In the genomic region with DNA sequence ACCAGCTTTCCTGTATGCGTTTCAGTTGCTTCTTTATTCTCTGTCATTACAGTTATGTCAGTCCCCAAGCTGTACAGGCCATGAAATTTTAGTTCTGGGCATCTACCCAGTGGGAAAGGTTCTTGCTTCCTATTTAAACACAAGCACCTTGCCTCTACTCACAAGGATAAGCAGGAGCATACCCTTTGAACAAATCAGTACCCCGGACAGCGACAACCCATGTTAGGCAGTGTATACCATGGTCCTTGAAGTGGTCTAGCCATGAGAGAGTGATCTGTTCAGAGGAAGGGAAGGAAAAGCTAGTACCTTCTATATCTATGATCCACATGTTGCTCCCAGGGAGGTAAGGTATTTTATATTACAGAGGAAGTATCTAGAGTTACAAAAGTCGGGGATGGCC, we compare ENCODE assay signal across 9 mouse cellular contexts.
DNase-seq lines count a peak whose midpoint lies in the region; ATAC-seq lines count a peak whose summit lies in the region.
"Had no signal": no experiment of that assay in that cellular context is flagged by ENCODE, and none has a peak within 500 bp of the region (broad histone marks: within the 10 kb centered on the region; RNA-seq: fewer than 3 reads in every experiment).

No protein-coding gene starts in this region.

- H3K9me3 ChIP-seq in hindbrain, embryonic 10.5 days: no peaks in the 10 kb centered on the region
- no peaks in the 10 kb centered on the region for H3K9me3 ChIP-seq in hindbrain, embryonic 16.5 days (ENCODE audit: control insufficient read depth, low read length)

- H3K9ac ChIP-seq in hindbrain, embryonic 16.5 days (ENCODE audit: low read depth, low read length): no peak overlapping the region

- H3K27me3 ChIP-seq in hindbrain, embryonic 10.5 days (ENCODE audit: insufficient read depth, poor library complexity, severe bottlenecking): no peaks in the 10 kb centered on the region
- no peaks in the 10 kb centered on the region for H3K27me3 ChIP-seq in hindbrain, embryonic 16.5 days (replicated peaks; ENCODE audit: control insufficient read depth, insufficient read depth, low read length)
- H3K27me3 ChIP-seq: megakaryocyte, embryonic 14.5 days had no signal

- no peaks in the 10 kb centered on the region for H3K36me3 ChIP-seq in hindbrain, embryonic 10.5 days
- H3K36me3 ChIP-seq in hindbrain, embryonic 16.5 days (ENCODE audit: control insufficient read depth, insufficient read depth, low read length): no peaks in the 10 kb centered on the region

- H3K27ac ChIP-seq in hindbrain, embryonic 10.5 days: no peak overlapping the region
- H3K27ac ChIP-seq in hindbrain, embryonic 16.5 days (ENCODE audit: low read depth, low read length): no peak overlapping the region

- intact Hi-C loops in left cerebral cortex, postnatal 10 days (cut with DNase I): no loop called here

- ATAC-seq in hindbrain, embryonic 16.5 days: no peak
- ATAC-seq in frontal cortex, adult (ENCODE audit: low TSS enrichment): no peak

- no peaks in the 10 kb centered on the region for H3K4me1 ChIP-seq in hindbrain, embryonic 10.5 days (replicated peaks)
- no peaks in the 10 kb centered on the region for H3K4me1 ChIP-seq in hindbrain, embryonic 16.5 days (ENCODE audit: control insufficient read depth, insufficient read depth, low read depth, low read length)
- H3K4me1 ChIP-seq: megakaryocyte, embryonic 14.5 days had no signal

- H3K4me3 ChIP-seq in hindbrain, embryonic 10.5 days: no peak overlapping the region
- no peak overlapping the region for H3K4me3 ChIP-seq in hindbrain, embryonic 16.5 days (ENCODE audit: low read length)
- H3K4me3 ChIP-seq: megakaryocyte, embryonic 14.5 days had no signal

- WGBS in hindbrain, embryonic 10.5 days: 68% methylated on average over 4 of the region's 4 CpGs
- 77% methylated on average over 4 of the region's 4 CpGs for WGBS in hindbrain, embryonic 16.5 days

- H3K4me2 ChIP-seq in hindbrain, embryonic 16.5 days (ENCODE audit: low read length): no peak overlapping the region

- peak; percentile 45 for DNase-seq in hindbrain, embryonic 10.5 days (ENCODE audit: low spot score)
- peak; percentile 11 for DNase-seq in urinary bladder, postnatal 14 days (ENCODE audit: low spot score)
- no peak for DNase-seq in urinary bladder, postnatal 4 days (ENCODE audit: low spot score in 2 of 2)
- peak; percentile 46 for DNase-seq in hindlimb bud, embryonic 11.5 days (ENCODE audit: extremely low spot score, low read depth, low spot score)
- DNase-seq in cerebellum, postnatal 25 days: no peak
- DNase-seq in left cerebral cortex, postnatal 10 days (ENCODE audit: extremely low spot score in 1 of 2, low spot score in 2 of 2): no peak

Comparison
In these comparisons a context has a peak if more than half of its experiments do, and no peak if none do; other contexts are left out.
1. DNase-seq: peak in hindbrain, embryonic 10.5 days (single experiment), urinary bladder, postnatal 14 days (single experiment) and hindlimb bud, embryonic 11.5 days (single experiment); none in urinary bladder, postnatal 4 days (0 of 2), cerebellum, postnatal 25 days (0 of 2) and left cerebral cortex, postnatal 10 days (0 of 2).